Mouse (Mus musculus): ENCODE measurements around the gene Klf1. TPM values are rescaled to one million over a fixed set of nuclear protein-coding genes. Genes with fewer than 3 reads are reported as not detected.

Klf1 gene
- total RNA-seq, 1 experiment = 0.31 TPM

DNA sequence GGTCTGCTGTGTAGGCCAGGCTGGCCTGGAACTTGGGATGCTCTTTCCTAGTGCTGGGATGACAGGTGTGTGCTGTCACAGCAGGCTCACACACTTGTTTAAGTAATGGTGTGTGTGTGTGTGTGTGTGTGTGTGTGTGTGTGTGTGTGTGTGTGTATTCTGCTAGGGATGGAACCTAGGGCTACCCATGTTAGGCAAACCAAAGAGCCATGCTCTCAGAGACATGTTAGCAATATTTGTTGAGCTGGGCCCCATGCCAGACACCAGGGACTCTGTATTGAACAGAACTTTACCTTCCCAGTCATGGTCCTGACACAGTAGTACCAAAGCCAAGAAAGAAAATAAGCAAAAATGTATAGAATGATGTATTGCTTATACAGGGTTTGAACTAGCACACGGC, 25.8 kb downstream of the Klf1 start:
- Histone ChIP-seq H3K36me3 (ENCODE audit: control insufficient read depth, insufficient read depth, low read length, poor library complexity, severe bottlenecking) (no peaks in the 10 kb centered on the region), H3K4me3 (ENCODE audit: insufficient read depth in 1 of 2, low read depth in 1 of 2, low read length in 2 of 2, poor library complexity in 1 of 2, severe bottlenecking in 1 of 2) (no peak overlapping the region), H3K9ac (ENCODE audit: insufficient read depth, low read depth, low read length, poor library complexity, severe bottlenecking) (no peak overlapping the region), H3K9me3 (ENCODE audit: control insufficient read depth, insufficient read depth, low read depth, low read length) (no peaks in the 10 kb centered on the region), H3K27ac (ENCODE audit: insufficient read depth, low read depth, low read length, poor library complexity, severe bottlenecking) (no peak overlapping the region), H3K4me1 (ENCODE audit: control insufficient read depth in 2 of 2, insufficient read depth in 2 of 2, low read length in 2 of 2, poor library complexity in 1 of 2) (peaks cover 0 to 7% of the 10 kb centered on the region in 2 experiments; a peak in 1 of 4 replicates)
- in situ Hi-C loops (cut with MboI; ENCODE audit: low sequenced_read_pairs in 2 of 2, unreplicated experiment in 2 of 2) = no loop called here
- no peak for TF ChIP-seq MAFK (IDR thresholded peaks at IDR 0.05; ENCODE audit: insufficient read depth, low read depth, low read length)
- TF ChIP-seq ZNF384 (IDR thresholded peaks at IDR 0.05; ENCODE audit: low read depth, low read length) = no peak
- no peak for TF ChIP-seq ZC3H11A (IDR thresholded peaks at IDR 0.05; ENCODE audit: borderline replicate concordance, low read depth, low read length)
- no peak for TF ChIP-seq CHD2 (IDR thresholded peaks at IDR 0.05; ENCODE audit: low read depth, low read length)
- no peak for TF ChIP-seq HCFC1 (IDR thresholded peaks at IDR 0.05; ENCODE audit: borderline replicate concordance, insufficient read depth, low read length)
- DNase-seq (ENCODE audit: low read depth, low spot score) = no peak

DNA sequence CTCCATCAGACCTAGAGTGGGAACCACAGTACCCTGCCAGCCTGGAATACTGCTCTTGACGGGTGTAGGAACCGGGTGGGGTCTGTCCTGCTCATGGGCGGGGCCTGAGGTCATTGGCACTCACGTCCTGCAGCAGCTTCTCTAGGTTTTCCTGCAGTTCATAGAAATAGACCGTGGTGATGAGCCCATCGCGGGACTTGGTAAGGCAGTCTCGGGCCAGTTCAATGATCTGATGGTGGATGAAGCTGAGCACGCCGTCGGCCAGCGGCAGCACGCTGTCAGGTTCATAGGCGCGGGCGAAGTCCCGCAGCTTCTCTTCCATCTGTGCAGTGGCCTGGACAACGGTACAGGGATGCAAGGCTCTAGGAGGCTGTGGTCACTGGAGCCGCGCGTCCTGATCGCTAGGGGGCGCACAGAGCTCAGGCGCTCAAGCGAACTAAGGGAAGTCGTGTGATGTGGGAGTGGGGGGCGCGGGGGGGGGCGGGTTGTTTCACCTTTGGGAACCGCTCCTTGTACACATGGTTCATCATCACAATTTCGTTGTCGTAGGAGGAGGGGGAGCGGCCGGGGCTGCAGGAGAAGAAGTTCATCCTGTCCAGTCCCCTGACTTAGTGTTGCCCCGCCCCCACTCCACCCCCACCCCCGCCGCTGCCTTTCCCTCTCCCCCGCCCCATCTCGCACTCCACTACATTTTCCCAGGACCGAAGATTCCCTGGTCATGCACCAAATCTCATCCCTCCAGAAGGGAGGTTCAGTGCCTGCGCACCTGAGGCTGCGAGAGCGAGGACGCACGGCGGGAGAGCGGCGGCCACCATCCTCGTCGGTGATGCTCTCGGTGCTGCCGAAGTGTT, 27.0 kb downstream of the Klf1 start:
- Histone ChIP-seq H3K9ac (ENCODE audit: insufficient read depth, low read depth, low read length, poor library complexity, severe bottlenecking) (no peak overlapping the region), H3K36me3 (ENCODE audit: control insufficient read depth, insufficient read depth, low read length, poor library complexity, severe bottlenecking) (no peaks in the 10 kb centered on the region), H3K27ac (ENCODE audit: insufficient read depth, low read depth, low read length, poor library complexity, severe bottlenecking) (no peak overlapping the region), H3K4me1 (ENCODE audit: control insufficient read depth in 2 of 2, insufficient read depth in 2 of 2, low read length in 2 of 2, poor library complexity in 1 of 2) (peaks cover 0 to 6% of the 10 kb centered on the region in 2 experiments; a peak in 1 of 4 replicates), H3K4me3 (ENCODE audit: insufficient read depth in 1 of 2, low read depth in 1 of 2, low read length in 2 of 2, poor library complexity in 1 of 2, severe bottlenecking in 1 of 2) (peak overlapping the region; percentile 60 to 65), H3K9me3 (ENCODE audit: control insufficient read depth, insufficient read depth, low read depth, low read length) (no peaks in the 10 kb centered on the region)
- no peak for TF ChIP-seq HCFC1 (IDR thresholded peaks at IDR 0.05; ENCODE audit: borderline replicate concordance, insufficient read depth, low read length)
- no peak for TF ChIP-seq ZNF384 (IDR thresholded peaks at IDR 0.05; ENCODE audit: low read depth, low read length)
- TF ChIP-seq MAFK (IDR thresholded peaks at IDR 0.05; ENCODE audit: insufficient read depth, low read depth, low read length) = no peak
- TF ChIP-seq ZC3H11A (IDR thresholded peaks at IDR 0.05; ENCODE audit: borderline replicate concordance, low read depth, low read length) = no peak
- TF ChIP-seq CHD2 (IDR thresholded peaks at IDR 0.05; ENCODE audit: low read depth, low read length) = no peak
- no peak for DNase-seq (ENCODE audit: low read depth, low spot score)
- in situ Hi-C loops (cut with MboI; ENCODE audit: low sequenced_read_pairs in 2 of 2, unreplicated experiment in 2 of 2) = no loop called here

DNA sequence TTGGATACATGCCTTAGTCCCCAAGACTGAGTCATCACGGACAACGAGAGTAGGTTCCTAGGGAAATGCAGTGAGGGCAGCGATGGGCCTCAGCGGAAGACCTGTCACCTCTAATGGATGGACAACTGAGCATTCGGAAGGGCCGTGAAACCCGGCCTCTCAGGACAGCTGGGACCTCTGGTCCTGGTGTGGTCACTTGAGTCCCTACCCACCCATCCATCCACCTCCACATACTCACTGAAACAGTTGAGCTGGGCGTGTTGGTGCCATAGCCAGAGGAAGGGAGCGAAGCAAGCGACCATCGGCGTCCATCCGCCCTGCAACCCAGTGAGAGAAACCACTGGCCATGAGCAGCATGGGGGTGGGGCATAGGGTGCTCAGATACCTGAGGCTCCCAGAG, 28.9 kb downstream of the Klf1 start:
- DNase-seq (ENCODE audit: low read depth, low spot score) = no peak
- H3K36me3 ChIP-seq (ENCODE audit: control insufficient read depth, insufficient read depth, low read length, poor library complexity, severe bottlenecking) = no peaks in the 10 kb centered on the region
- H3K9ac ChIP-seq (ENCODE audit: insufficient read depth, low read depth, low read length, poor library complexity, severe bottlenecking) = no peak overlapping the region
- H3K27ac ChIP-seq (ENCODE audit: insufficient read depth, low read depth, low read length, poor library complexity, severe bottlenecking) = no peak overlapping the region
- TF ChIP-seq HCFC1 (IDR thresholded peaks at IDR 0.05; ENCODE audit: borderline replicate concordance, insufficient read depth, low read length) (no peak), MAFK (IDR thresholded peaks at IDR 0.05; ENCODE audit: insufficient read depth, low read depth, low read length) (no peak), CHD2 (IDR thresholded peaks at IDR 0.05; ENCODE audit: low read depth, low read length) (no peak), ZNF384 (IDR thresholded peaks at IDR 0.05; ENCODE audit: low read depth, low read length) (no peak), ZC3H11A (IDR thresholded peaks at IDR 0.05; ENCODE audit: borderline replicate concordance, low read depth, low read length) (no peak)
- peaks cover 0 to 2% of the 10 kb centered on the region in 2 experiments; a peak in 1 of 4 replicates for H3K4me1 ChIP-seq (ENCODE audit: control insufficient read depth in 2 of 2, insufficient read depth in 2 of 2, low read length in 2 of 2, poor library complexity in 1 of 2)
- in situ Hi-C loops (cut with MboI; ENCODE audit: low sequenced_read_pairs in 2 of 2, unreplicated experiment in 2 of 2) = no loop called here
- H3K9me3 ChIP-seq (ENCODE audit: control insufficient read depth, insufficient read depth, low read depth, low read length) = no peaks in the 10 kb centered on the region
- no peak overlapping the region for H3K4me3 ChIP-seq (ENCODE audit: insufficient read depth in 1 of 2, low read depth in 1 of 2, low read length in 2 of 2, poor library complexity in 1 of 2, severe bottlenecking in 1 of 2)

DNA sequence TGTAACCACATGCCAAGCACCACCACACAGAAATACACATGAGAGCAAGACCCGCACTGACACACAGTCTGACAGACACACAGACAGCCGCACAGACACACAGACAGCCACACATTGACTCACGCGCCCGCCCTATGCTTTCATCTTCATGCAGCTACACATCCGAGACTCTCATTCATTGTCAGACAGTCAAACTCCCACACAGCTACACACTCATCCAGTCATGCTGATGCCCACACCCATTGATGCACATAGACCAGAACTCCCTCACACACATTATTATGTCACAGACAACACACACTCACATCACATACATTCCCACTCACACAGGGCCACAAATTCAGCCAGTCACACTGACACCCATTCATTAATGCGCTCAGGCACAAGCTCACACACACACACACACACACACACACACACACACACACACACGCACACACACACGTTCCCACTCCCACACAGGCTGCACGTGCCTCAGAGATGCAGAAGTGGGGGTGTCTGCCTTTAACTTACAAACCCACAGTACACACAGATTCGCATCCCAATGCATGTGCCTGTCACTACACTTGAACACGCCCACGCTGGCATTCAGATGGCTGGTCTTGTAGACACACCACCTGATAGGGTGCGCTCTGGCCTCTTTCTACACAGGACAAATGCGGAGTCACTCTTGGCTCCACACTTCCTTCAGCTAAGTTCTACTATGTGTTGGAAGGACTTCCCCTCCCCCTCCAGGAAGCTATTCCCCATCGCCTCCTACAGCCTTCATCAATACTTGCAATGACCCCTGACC, 32.2 kb downstream of the Klf1 start:
- Histone ChIP-seq H3K27ac (ENCODE audit: insufficient read depth, low read depth, low read length, poor library complexity, severe bottlenecking) (no peak overlapping the region), H3K36me3 (ENCODE audit: control insufficient read depth, insufficient read depth, low read length, poor library complexity, severe bottlenecking) (no peaks in the 10 kb centered on the region), H3K9me3 (ENCODE audit: control insufficient read depth, insufficient read depth, low read depth, low read length) (no peaks in the 10 kb centered on the region), H3K4me3 (ENCODE audit: insufficient read depth in 1 of 2, low read depth in 1 of 2, low read length in 2 of 2, poor library complexity in 1 of 2, severe bottlenecking in 1 of 2) (no peak overlapping the region), H3K9ac (ENCODE audit: insufficient read depth, low read depth, low read length, poor library complexity, severe bottlenecking) (no peak overlapping the region), H3K4me1 (ENCODE audit: control insufficient read depth in 2 of 2, insufficient read depth in 2 of 2, low read length in 2 of 2, poor library complexity in 1 of 2) (peaks cover 0 to 6% of the 10 kb centered on the region in 2 experiments; a peak in 1 of 4 replicates)
- no peak for TF ChIP-seq MAFK (IDR thresholded peaks at IDR 0.05; ENCODE audit: insufficient read depth, low read depth, low read length)
- TF ChIP-seq HCFC1 (IDR thresholded peaks at IDR 0.05; ENCODE audit: borderline replicate concordance, insufficient read depth, low read length) = no peak
- no peak for TF ChIP-seq ZC3H11A (IDR thresholded peaks at IDR 0.05; ENCODE audit: borderline replicate concordance, low read depth, low read length)
- TF ChIP-seq ZNF384 (IDR thresholded peaks at IDR 0.05; ENCODE audit: low read depth, low read length) = no peak
- no peak for TF ChIP-seq CHD2 (IDR thresholded peaks at IDR 0.05; ENCODE audit: low read depth, low read length)
- in situ Hi-C loops (cut with MboI; ENCODE audit: low sequenced_read_pairs in 2 of 2, unreplicated experiment in 2 of 2) = no loop called here
- no peak for DNase-seq (ENCODE audit: low read depth, low spot score)

Measured in ES-E14 (cell line).